Mouse (Mus musculus) neural tube, embryonic 13.5 days (tissue): Measurements from ENCODE around the gene Jade2. TPM values are rescaled to one million over a fixed set of nuclear protein-coding genes. Genes with fewer than 3 reads are reported as not detected.
A peak's percentile ranks its signal among the peaks of the same experiment; 100 is the strongest.

Experiments
- ATAC-seq: fragments of 200-750 bp; cut with Nextera tagmentation; 2 replicates; pipeline ENCODE4 v1.8.0; 2017; ENCODE audit warnings: low read depth, mild to moderate bottlenecking, moderate TSS enrichment, moderate library complexity
- H3K27ac ChIP-seq: fragments of 300-500 bp; sonication (generic); replicated peaks from 2 replicates; pipeline ENCODE4 v1.5.1; 2015; ENCODE audit warnings: moderate library complexity, mild to moderate bottlenecking, inconsistent platforms
- H3K27me3 ChIP-seq: fragments of 300-500 bp; sonication (generic); 2 replicates; pipeline ENCODE4 v1.6.1; 2015; ENCODE audit warnings: mild to moderate bottlenecking, inconsistent platforms
- H3K36me3 ChIP-seq: fragments of 300-500 bp; sonication (generic); 2 replicates; pipeline ENCODE4 v1.6.1; 2015; ENCODE audit warnings: mild to moderate bottlenecking, inconsistent platforms
- H3K4me1 ChIP-seq: fragments of 300-500 bp; sonication (generic); replicated peaks from 2 replicates; pipeline ENCODE4 v1.6.1; 2015; ENCODE audit warnings: inconsistent platforms
- H3K4me2 ChIP-seq: fragments of 300-500 bp; sonication (generic); 2 replicates; pipeline ENCODE4 v1.6.1; 2015; ENCODE audit warnings: inconsistent platforms, mild to moderate bottlenecking, moderate library complexity
- H3K4me3 ChIP-seq: fragments of 300-500 bp; sonication (generic); 2 replicates; pipeline ENCODE4 v1.5.1; 2015; ENCODE audit warnings: mild to moderate bottlenecking, inconsistent platforms
- H3K9ac ChIP-seq: fragments of 300-500 bp; sonication (generic); 2 replicates; pipeline ENCODE4 v1.6.1; 2015; ENCODE audit warnings: moderate library complexity, mild to moderate bottlenecking, inconsistent platforms
- H3K9me3 ChIP-seq: fragments of 300-500 bp; sonication (generic); 2 replicates; pipeline ENCODE4 v1.6.1; 2016; ENCODE audit warnings: inconsistent platforms
- WGBS: fragments of 180-500 bp; shearing (Covaris S2); methylation state at CpG from one replicate; pipeline ENCODE4 v1.1.7; 2015; 5-methylcytosine and 5-hydroxymethylcytosine counted together
- polyA plus RNA-seq: library from polyadenylated mRNA; unstranded; fragments of >200 nt; fragmentation: Nextera tagmentation; extraction: Ambion mirVana; gene quantifications from 2 replicates; pipeline ENCODE4 v1.2.1, GENCODE M21; 2015

Gene Jade2
- 0.33 and 0.46 TPM in 2 replicates for polyA plus RNA-seq

- H3K4me2 ChIP-seq = peak within 1 kb of the TSS; percentile 100
- ATAC-seq = no peak
- peak within 1 kb of the TSS; percentile 57 for H3K4me3 ChIP-seq
- peak within 1 kb of the TSS; percentile 76 for H3K9ac ChIP-seq
- H3K27ac ChIP-seq = peak within 1 kb of the TSS; percentile 49
- peaks cover 50% of the 10 kb centered on the region for H3K27me3 ChIP-seq
- H3K4me1 ChIP-seq = peaks cover 49% of the 10 kb centered on the region
- H3K36me3 ChIP-seq = no peaks in the 10 kb centered on the region
- no peaks in the 10 kb centered on the region for H3K9me3 ChIP-seq
- under 1% methylated on average over 43 of the region's 47 CpGs for WGBS
Observed at GRCm38 (mm10) chr11:51857081-51857671, at the start of gene Jade2. Gene Jade2 (minus strand): TSS chr11:51857653.

- no peaks in the 10 kb centered on the region for H3K36me3 ChIP-seq
- H3K9ac ChIP-seq = no peak overlapping the region
- no peak overlapping the region for H3K4me2 ChIP-seq
- no peak overlapping the region for H3K27ac ChIP-seq
- H3K27me3 ChIP-seq = no peaks in the 10 kb centered on the region
- no peak overlapping the region for H3K4me3 ChIP-seq
- WGBS = 97% methylated on average over 3 of the region's 3 CpGs
- ATAC-seq = no peak
- no peaks in the 10 kb centered on the region for H3K4me1 ChIP-seq
- no peaks in the 10 kb centered on the region for H3K9me3 ChIP-seq
Observed at GRCm38 (mm10) chr11:51904224-51904623, 46.8 kb upstream of the Jade2 start.

- WGBS = 91% methylated on average over 10 of the region's 10 CpGs
- no peak for ATAC-seq
- H3K4me3 ChIP-seq = no peak overlapping the region
Observed at GRCm38 (mm10) chr11:51899691-51900090, 42.2 kb upstream of the Jade2 start.

GRCm38 (mm10) chr11:51898326-51899080, 41.0 kb upstream of the Jade2 start:
- Histone ChIP-seq H3K9me3 (no peaks in the 10 kb centered on the region), H3K4me2 (no peak overlapping the region), H3K4me1 (0 out of 2 replicates have a peak, but pooled peaks cover 3% of the 10 kb centered on the region), H3K27me3 (no peaks in the 10 kb centered on the region), H3K4me3 (no peak overlapping the region), H3K36me3 (no peaks in the 10 kb centered on the region), H3K9ac (no peak overlapping the region), H3K27ac (no peak overlapping the region)
- no peak for ATAC-seq
- WGBS = 71% methylated on average over 21 of the region's 21 CpGs

More at GRCm38 (mm10) chr11:51899691-51900090, 42.2 kb upstream of the Jade2 start:
- Histone ChIP-seq H3K9ac (no peak overlapping the region), H3K27me3 (no peaks in the 10 kb centered on the region), H3K4me2 (no peak overlapping the region), H3K27ac (no peak overlapping the region), H3K36me3 (no peaks in the 10 kb centered on the region), H3K4me1 (0 out of 2 replicates have a peak, but pooled peaks cover 3% of the 10 kb centered on the region), H3K9me3 (no peaks in the 10 kb centered on the region)

- no peak overlapping the region for H3K27ac ChIP-seq
- no peaks in the 10 kb centered on the region for H3K9me3 ChIP-seq
- 0 out of 2 replicates have a peak, but pooled peaks cover 3% of the 10 kb centered on the region for H3K4me1 ChIP-seq
- H3K4me3 ChIP-seq = no peak overlapping the region
- H3K36me3 ChIP-seq = no peaks in the 10 kb centered on the region
- ATAC-seq = no peak
- WGBS = 88% methylated on average over 11 of the region's 11 CpGs
- H3K27me3 ChIP-seq = no peaks in the 10 kb centered on the region
- no peak overlapping the region for H3K9ac ChIP-seq
- H3K4me2 ChIP-seq = no peak overlapping the region
Observed at GRCm38 (mm10) chr11:51897311-51897710, 39.9 kb upstream of the Jade2 start.

GRCm38 (mm10) chr11:51896012-51896411, 38.6 kb upstream of the Jade2 start:
- ATAC-seq = no peak; the same call in 1 of the 2 replicates

GRCm38 (mm10) chr11:51885681-51886080, 28.2 kb upstream of the Jade2 start:
- Histone ChIP-seq H3K27ac (no peak overlapping the region), H3K36me3 (no peaks in the 10 kb centered on the region), H3K9ac (no peak overlapping the region), H3K4me2 (no peak overlapping the region), H3K4me1 (0 out of 2 replicates have a peak, but pooled peaks cover 3% of the 10 kb centered on the region), H3K4me3 (no peak overlapping the region), H3K9me3 (no peaks in the 10 kb centered on the region), H3K27me3 (no peaks in the 10 kb centered on the region)
- 86% methylated on average over 6 of the region's 6 CpGs for WGBS
- ATAC-seq = no peak

More at GRCm38 (mm10) chr11:51896012-51896411, 38.6 kb upstream of the Jade2 start:
- no peak overlapping the region for H3K4me3 ChIP-seq
- 25% methylated on average over 4 of the region's 4 CpGs for WGBS
- H3K9me3 ChIP-seq = no peaks in the 10 kb centered on the region
- no peak overlapping the region for H3K4me2 ChIP-seq
- H3K9ac ChIP-seq = no peak overlapping the region
- 0 out of 2 replicates have a peak, but pooled peaks cover 3% of the 10 kb centered on the region for H3K4me1 ChIP-seq
- no peaks in the 10 kb centered on the region for H3K27me3 ChIP-seq
- H3K27ac ChIP-seq = no peak overlapping the region
- no peaks in the 10 kb centered on the region for H3K36me3 ChIP-seq

- Histone ChIP-seq H3K9ac (no peak overlapping the region), H3K27me3 (no peaks in the 10 kb centered on the region), H3K9me3 (no peaks in the 10 kb centered on the region), H3K4me1 (0 out of 2 replicates have a peak, but pooled peaks cover 3% of the 10 kb centered on the region), H3K36me3 (no peaks in the 10 kb centered on the region), H3K4me2 (no peak overlapping the region), H3K27ac (no peak overlapping the region), H3K4me3 (no peak overlapping the region)
- no peak for ATAC-seq
- WGBS = 74% methylated on average over 1 of the region's 1 CpGs
Observed at GRCm38 (mm10) chr11:51884092-51884491, 26.6 kb upstream of the Jade2 start.

- H3K4me3 ChIP-seq = no peak overlapping the region
- H3K9me3 ChIP-seq = no peaks in the 10 kb centered on the region
- H3K4me1 ChIP-seq = 0 out of 2 replicates have a peak, but pooled peaks cover 3% of the 10 kb centered on the region
- WGBS = 56% methylated on average over 5 of the region's 5 CpGs
- ATAC-seq = no peak
- no peak overlapping the region for H3K4me2 ChIP-seq
- no peaks in the 10 kb centered on the region for H3K27me3 ChIP-seq
- no peak overlapping the region for H3K27ac ChIP-seq
- H3K9ac ChIP-seq = no peak overlapping the region
- no peaks in the 10 kb centered on the region for H3K36me3 ChIP-seq
Observed at GRCm38 (mm10) chr11:51883670-51884069, 26.2 kb upstream of the Jade2 start.

- 84% methylated on average over 7 of the region's 7 CpGs for WGBS
- H3K27ac ChIP-seq = no peak overlapping the region
- H3K9ac ChIP-seq = no peak overlapping the region
- no peaks in the 10 kb centered on the region for H3K36me3 ChIP-seq
- 0 out of 2 replicates have a peak, but pooled peaks cover 3% of the 10 kb centered on the region for H3K4me1 ChIP-seq
- ATAC-seq = no peak
- H3K9me3 ChIP-seq = no peaks in the 10 kb centered on the region
- H3K4me3 ChIP-seq = no peak overlapping the region
- H3K4me2 ChIP-seq = no peak overlapping the region
- no peaks in the 10 kb centered on the region for H3K27me3 ChIP-seq
Observed at GRCm38 (mm10) chr11:51881776-51882175, 24.3 kb upstream of the Jade2 start.

- 92% methylated on average over 15 of the region's 15 CpGs for WGBS
Observed at GRCm38 (mm10) chr11:51881041-51881730, 23.7 kb upstream of the Jade2 start.

GRCm38 (mm10) chr11:51876943-51877344, 19.5 kb upstream of the Jade2 start:
- Histone ChIP-seq H3K9me3 (no peaks in the 10 kb centered on the region), H3K27ac (no peak overlapping the region), H3K4me2 (no peak overlapping the region), H3K4me3 (no peak overlapping the region), H3K4me1 (no peaks in the 10 kb centered on the region), H3K27me3 (no peaks in the 10 kb centered on the region), H3K9ac (no peak overlapping the region), H3K36me3 (no peaks in the 10 kb centered on the region)
- ATAC-seq = no peak
- 76% methylated on average over 4 of the region's 4 CpGs for WGBS

More at GRCm38 (mm10) chr11:51881041-51881730, 23.7 kb upstream of the Jade2 start:
- Histone ChIP-seq H3K9ac (no peak overlapping the region), H3K27ac (no peak overlapping the region), H3K4me1 (0 out of 2 replicates have a peak, but pooled peaks cover 3% of the 10 kb centered on the region), H3K9me3 (no peaks in the 10 kb centered on the region), H3K4me2 (no peak overlapping the region), H3K27me3 (no peaks in the 10 kb centered on the region), H3K4me3 (no peak overlapping the region), H3K36me3 (no peaks in the 10 kb centered on the region)
- ATAC-seq = no peak
